ENCODE assay signal across 11 mouse cellular contexts in genomic region chr11:57390826-57391225, GRCm38 (mm10).
"Had no signal": no experiment of that assay in that cellular context is flagged by ENCODE, and none has a peak within 500 bp of the region (broad histone marks: within the 10 kb centered on the region; RNA-seq: fewer than 3 reads in every experiment).

No protein-coding gene starts in this region.

- H3K9ac ChIP-seq: limb, embryonic 13.5 days; liver, embryonic 14.5 days; neural tube, embryonic 12.5 days had no signal

- DNase-seq: kidney, adult 8-10 months; kidney, postnatal 36 days; left cerebral cortex, postnatal 4 days; lung, postnatal 36 days; midbrain, embryonic 14.5 days; thymus, postnatal 4 days had no signal

- H3K27ac ChIP-seq: limb, embryonic 13.5 days; liver, embryonic 14.5 days; midbrain, embryonic 10.5 days; neural tube, embryonic 12.5 days; stomach, postnatal 0 days had no signal

- H3K36me3 ChIP-seq: limb, embryonic 13.5 days; midbrain, embryonic 10.5 days; neural tube, embryonic 12.5 days had no signal

- H3K4me3 ChIP-seq: limb, embryonic 13.5 days; midbrain, embryonic 10.5 days; neural tube, embryonic 12.5 days had no signal

- H3K27me3 ChIP-seq: limb, embryonic 13.5 days; neural tube, embryonic 12.5 days had no signal

- H3K4me2 ChIP-seq: limb, embryonic 13.5 days; neural tube, embryonic 12.5 days had no signal

- H3K4me1 ChIP-seq: limb, embryonic 13.5 days; midbrain, embryonic 10.5 days; neural tube, embryonic 12.5 days had no signal

- H3K9me3 ChIP-seq: limb, embryonic 13.5 days; midbrain, embryonic 10.5 days; neural tube, embryonic 12.5 days had no signal
